Mouse (Mus musculus) layer of hippocampus, adult 8-10 months (tissue): ENCODE results near the gene Coch. TPM values are rescaled to one million over a fixed set of nuclear protein-coding genes. Genes with fewer than 3 reads are reported as not detected.
"Not testable (repeated sequence)": the region's sequence is repeated elsewhere in the genome, so short reads cannot be mapped to it uniquely, and the experiment has no call there.

Experiments
- DNase-seq, 2 experiments: peaks; one replicate each; pipeline ENCODE4 v3.0.0; 2022; ENCODE audit warnings: low spot score in 2 of 2
- total RNA-seq, 4 experiments: library from RNA; stranded (reverse); gene quantifications; 2 replicates each; pipeline ENCODE4 v1.2.4; 2022

The Coch gene
- total RNA-seq: 1 to 10 TPM; 3.5 to 4.7 (median 4.1) TPM

DNA sequence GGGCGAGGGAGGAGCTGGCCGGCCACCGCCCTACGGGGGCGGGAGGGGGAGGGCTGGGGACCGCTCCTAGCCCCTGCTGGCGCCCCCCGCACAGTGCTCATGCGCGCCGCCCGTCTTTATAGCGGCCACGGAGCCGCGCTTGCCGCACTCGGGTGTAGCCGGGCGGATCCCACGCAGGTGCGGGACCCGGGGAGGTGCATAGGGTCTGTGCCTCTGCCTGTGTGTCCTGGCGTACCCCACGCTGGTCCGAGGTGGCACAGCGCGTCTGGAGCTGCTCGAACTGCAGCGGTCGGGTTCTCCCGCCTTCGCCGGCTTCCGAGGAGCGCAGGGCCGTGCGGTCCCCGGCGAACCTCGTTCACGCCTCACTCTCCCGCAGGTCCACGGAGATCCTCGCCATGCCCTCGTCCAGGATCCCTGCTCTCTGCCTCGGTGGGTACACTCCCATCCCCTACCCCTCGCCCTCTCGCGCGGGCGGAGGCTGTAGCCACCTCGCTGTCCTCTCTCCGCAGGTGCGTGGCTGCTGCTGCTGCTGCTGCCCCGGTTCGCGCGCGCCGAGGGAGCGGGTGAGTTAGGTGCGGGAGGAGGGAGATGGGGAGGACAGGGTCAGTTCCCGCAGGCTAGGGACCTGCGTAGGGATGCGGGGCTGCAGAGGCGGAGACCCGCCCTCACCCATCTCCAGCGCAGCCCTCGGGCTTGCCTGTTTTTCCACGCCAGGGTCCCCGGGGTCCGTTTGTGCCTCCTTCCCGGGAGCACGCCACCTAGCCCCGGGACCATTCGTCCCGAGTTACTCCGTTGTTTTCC lies at the start of gene Coch:
Coch (plus strand) TSS at position 113 of the 801 bp plus-strand sequence.
- no peak for DNase-seq

DNA sequence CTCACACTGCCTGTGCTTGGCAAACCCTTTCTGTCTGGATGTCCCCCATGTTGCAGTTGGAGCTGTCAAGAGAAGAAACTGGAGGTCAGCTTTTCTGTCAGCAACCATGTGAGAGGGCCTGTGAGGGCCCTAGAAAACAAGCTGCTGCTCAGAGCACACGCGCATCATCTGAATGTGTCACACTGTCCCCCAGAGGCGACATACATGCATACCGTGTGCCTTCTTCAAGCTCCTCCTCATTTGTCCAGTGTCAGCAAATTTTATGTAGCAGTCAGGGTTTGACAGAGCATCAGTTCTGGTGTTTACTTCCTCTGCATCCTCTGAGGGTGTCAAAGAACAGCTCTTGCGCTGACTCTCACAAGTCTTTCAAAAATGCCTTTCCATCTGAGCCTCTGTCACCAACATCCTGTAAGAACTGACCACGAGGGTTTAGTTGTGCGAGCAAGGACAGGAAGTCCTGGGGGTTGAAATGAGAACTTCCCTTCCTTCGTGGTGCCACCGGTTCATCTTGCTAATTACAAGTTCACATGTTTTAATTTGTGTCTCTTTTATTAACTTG lies 49.7 kb upstream of the Coch start:
- no peak for DNase-seq

DNA sequence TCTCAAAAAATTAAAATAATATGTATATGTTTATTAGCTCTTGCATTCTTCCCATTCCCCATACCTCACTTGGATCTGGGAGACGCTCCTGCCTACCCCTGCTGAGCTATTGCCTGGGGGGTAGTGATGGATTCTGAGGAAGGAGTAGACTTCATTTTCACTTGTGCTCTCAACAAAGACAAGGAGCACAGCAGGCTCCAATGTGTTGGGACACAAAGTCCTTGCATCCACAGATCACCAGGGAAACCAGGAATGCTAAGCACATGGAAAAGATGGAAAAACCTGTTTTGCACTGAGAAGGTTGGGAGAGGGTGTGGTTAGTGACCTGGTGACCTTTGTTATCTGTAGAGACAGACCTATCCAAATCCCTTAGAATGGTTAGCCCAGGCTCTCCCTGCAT lies 38.1 kb upstream of the Coch start:
- no peak for DNase-seq

DNA sequence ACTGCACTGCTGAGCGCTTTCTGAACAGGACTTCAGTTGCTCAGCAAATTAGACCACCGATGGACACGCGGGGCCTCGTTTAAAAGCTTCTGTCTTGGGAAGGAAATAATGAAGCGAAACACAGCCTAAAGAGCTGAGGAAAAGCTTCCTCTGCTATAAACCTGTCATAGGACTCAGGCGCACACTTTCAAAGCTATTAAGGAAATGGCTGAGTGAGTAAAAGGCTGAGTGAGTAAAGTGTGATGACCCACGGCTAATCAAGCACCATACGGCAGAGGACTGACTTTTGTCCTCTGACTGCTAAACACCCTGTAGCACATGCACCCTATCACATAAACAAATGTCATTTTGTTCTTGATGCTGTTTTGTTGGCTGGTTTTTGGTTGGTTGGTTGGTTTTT lies 31.7 kb upstream of the Coch start:
- DNase-seq: no peak

DNA sequence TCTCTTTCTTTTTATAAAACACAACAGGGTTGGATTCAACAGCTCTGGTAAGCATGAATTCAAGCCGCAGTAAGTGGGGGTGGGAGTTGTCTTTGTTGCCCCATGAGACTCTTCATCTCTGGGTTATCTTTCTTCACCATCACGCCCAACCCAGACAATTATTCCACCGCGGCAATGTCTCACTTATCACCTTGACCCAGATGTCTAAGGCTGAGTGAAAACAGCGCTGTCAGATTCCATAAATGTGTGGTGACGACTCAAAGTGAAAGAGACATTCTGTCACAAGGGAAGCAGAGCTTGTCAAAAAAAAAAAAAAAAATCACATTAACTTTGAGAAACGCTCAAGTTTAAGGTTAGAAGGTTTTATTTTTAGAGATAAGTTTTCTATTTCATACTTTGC lies 25.9 kb upstream of the Coch start:
- no peak for DNase-seq

DNA sequence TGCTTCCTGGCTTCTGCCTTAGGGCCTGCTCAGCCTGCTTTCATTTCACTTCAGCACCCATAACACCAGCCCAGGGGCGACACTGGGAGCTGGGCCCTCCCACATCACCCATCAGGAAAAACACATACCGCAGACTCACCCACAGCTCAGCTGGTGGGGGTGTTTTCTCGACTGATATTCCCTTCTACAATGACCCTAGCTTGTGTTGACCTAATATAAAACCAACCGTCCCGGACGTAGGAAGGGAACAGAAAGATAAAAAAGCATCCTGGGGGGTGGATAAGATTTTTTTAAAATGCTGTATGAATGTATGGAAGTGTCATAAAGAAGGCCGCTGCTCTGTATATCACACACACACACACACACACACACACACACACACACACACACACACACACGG lies 23.7 kb upstream of the Coch start:
- DNase-seq: no peak

DNA sequence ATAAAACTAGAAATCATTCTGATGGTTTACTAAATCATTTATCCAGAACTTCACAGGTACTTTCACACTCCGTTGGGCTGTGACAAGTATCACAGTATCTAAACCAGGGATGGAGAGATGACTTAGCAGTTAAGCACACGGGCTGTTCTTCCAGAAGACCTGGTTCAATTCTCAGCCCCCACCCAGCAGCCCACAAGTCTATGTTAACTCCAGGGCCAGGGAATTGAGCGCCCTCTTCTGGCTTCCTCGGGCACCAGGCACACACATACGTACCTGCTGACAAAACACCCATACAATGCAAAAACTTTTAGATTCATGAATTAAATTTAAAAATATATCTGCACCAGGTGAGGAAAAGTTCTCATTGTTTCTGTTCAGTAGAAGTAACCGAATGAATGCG lies 23.2 kb upstream of the Coch start:
- no peak for DNase-seq

DNA sequence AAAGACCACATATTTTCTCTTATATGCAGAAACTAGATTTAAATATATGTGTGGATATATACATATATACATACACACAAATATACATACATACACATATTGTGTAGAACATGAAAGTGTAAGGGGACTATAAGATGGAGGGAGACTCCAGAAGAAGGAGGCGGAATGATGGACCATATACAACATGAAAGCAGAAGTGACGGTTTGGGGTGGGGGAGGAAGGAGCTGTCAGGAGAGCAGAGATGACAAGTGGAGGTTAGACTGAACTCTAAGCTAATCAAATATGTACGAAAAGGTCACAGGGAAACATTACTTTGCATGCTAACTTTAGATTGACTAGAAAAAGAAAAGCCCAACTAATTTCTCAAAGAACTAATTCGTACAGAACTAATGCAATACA lies 20.5 kb upstream of the Coch start:
- no peak for DNase-seq

DNA sequence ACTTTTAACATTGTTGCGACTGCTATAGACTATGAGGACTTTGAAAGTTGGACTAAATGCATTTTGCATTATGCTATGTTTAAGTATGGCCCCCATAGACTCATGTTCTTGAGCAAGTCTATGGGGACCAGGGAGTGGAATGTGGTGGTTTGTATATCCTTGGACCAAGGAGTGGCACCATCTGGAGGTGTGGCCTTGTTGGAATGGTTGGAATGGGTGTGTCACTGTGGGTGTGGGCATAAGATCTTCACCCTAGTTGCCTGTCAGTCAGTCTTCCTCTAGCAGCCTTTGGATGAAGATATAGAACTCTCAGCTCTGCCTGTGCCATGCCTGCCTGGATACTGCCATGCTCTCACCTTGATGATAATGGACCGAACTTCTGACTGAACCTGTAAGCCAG lies 15.3 kb upstream of the Coch start:
- DNase-seq: not testable (repeated sequence)

DNA sequence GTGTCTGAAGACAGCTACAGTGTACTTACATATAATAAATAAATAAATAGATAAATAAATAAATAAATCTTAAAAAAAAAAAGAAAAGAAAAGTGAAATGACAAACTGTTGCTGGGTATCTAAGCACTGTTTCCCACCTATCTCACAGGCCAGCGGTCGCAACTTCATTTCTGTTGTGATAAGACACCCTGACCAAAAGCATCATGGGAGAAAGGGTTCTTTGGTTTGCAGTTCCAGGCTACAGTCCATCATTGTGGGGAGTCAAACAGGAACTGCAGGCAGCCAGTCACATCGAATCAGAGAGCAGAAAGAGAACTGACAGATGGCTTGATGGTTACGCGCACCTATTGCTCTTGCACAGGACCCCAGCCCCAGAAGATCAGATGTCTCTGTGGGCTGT lies 3.9 kb upstream of the Coch start:
- no peak for DNase-seq

DNA sequence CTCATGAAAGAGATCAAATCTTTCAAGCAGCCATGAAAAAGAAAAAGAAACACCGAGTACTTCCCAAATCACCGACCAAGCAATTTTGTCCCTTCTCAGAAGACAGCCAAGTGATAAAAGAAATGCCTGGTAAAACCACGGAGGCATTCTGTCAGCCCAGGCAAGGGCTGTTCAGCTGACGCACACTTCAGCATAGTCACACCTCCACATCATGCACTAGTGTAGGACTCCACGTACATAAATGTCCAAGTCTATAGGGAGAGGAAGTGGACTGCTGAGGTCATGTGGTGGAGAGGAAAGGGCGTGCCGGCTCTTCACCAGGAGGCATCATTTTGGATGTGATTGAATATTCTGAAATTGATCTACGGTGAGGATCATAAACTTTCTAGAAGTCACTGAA lies 1.2 kb upstream of the Coch start:
- DNase-seq: no peak

DNA sequence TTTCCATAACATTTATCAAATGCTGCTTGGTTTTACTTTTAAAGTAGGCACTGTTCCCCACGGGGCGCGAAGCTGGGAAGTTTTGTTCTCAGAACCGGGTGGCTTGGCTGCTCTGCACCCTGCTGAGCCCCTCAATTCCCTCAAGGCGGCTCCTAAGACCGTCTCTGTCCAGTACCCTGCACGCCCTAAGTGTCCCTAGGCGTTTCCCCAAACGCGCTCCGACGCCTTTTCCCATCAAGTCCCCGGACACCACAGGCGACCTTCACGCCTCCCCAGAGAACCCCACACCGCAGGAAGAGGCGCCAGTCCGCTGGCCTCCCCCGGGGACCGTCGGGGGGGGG lies 283 bp upstream of the Coch start:
- DNase-seq: no peak

DNA sequence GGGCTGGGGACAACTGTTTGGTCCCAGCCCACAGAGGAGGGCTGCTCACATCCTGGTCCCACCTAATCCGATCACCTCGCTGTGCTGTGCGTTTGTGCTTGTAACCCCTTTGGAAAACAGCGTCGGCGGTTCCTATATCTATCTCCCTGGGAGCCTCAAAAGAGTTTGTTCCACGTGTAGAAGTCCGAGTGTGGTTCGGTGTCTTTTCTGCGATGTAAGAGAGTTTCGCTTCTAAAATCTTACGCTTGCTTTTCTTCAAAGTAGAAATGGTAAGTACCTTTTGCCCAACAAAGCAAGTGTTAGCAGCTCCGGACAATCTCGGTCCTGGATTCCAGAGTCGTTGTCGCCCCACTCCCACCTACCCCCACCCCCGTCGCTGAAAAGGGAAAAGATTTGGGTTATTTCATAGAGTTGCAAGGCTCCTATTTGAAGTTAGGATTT lies 909 bp downstream of the Coch start:
- no peak for DNase-seq

DNA sequence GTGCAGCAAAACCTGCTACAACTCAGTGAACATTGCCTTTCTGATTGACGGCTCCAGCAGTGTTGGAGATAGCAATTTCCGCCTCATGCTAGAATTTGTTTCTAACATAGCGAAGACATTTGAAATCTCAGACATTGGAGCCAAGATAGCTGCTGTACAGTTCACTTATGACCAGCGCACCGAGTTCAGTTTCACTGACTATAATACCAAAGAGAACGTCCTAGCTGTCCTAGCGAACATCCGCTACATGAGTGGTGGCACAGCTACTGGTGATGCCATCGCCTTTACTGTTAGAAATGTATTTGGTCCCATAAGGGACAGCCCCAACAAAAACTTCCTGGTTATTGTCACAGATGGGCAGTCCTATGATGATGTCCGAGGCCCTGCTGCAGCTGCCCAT lies 10.2 kb downstream of the Coch start:
- no peak for DNase-seq

DNA sequence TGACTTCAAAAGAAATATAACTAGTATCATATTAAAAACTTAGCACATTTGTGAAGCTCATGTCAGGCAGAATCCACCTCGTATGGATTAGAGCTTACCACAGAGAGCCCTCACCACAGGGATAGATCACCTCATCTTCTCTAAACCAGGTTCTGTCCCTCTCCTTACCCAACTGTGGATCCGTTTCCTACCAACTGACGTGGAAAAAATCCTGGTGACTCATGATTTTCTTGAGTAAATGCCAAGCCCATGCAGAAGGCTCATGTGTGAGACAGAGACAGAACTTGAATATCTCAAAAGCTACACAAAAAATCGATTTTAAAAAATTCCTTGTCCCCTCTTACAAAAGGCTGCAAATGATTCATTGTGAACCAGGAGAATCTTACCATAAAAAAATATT lies 13.0 kb downstream of the Coch start:
- DNase-seq: no peak

DNA sequence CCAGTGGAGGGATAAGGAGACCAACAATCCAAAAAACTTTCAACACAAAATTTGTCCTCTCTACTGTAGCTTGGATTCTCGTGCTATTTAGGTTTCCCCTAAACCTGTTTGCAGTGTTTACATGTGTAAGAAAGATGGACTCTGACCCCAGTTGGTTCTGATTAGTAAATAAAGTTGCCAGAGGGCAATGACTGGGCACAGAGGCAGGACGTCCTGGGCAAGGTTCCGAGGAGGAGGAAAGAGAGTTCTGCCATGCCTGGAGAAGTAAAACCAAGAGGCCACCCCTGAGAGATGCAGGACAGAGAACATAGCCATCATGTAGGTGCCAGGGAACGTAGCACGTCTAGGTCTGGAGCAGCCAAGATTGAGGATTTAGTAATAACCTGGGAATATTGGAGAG lies 19.2 kb downstream of the Coch start:
- DNase-seq: no peak

DNA sequence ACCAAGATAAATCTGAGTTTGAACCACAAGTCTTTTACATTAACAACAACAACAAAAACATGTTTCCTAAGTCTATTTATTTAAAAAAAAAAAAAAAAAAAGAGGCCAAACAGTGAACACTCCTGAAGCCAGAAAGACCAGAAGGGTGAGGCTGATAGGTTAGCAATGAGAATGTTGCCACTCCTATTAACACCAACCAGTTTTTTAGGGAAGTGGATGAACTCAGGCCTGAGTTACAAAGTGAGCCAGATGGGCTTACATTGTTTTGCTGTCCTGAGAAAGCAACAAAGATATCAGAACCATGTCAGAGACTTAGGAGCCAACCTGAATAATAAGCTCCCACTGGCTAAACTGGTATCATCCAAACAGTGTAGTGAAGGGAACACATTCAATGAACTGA lies 27.4 kb downstream of the Coch start:
- DNase-seq: no peak

DNA sequence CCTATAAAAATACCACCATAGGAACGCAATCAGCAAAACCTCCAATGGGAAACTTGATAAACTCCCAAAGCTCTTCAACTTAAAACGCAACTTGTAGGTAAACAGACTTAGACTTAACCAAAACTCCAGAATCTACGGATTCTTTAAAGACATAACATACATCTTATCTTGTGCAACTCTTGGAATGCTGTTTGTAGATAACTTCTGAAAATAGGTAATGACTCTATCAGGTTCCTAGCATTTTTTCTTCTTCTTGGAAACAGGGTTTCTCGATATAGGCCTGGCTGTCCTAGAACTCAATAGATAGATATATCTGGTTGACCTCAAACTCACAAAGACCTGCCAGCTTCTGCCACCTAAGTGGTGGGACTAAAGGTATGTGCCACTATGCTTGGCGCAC lies 28.0 kb downstream of the Coch start:
- DNase-seq: no peak

DNA sequence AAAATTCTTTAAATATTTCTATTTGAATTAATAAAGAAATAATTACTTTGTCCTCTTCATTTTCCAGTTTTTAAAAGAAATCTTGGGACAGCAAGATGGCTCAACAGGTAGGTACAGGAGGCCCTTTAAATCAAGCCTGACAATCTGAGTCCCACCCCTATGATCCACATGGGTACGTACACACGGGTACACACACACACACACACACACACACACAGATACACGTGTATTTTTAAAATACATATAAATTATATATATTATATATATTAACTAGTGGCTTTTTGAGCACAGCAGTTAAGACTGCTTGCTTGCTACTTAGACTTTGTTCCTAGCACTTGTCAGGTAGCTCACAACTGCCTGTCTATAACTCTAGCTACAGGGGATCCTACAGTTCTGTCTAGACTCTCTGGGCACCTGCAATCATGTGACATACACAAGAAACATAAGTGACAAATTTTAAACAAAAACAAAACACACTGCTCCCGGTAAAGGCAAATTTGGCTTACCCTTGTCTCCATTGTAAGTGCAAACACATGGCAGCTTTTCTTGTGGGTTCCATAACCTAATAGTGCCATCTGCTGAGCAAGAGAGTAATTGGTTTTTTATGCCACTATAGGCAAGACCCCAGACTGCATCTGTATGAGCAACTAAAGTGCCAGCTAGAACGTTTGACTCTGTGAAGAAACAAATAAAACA lies 29.7 kb downstream of the Coch start:
- no peak for DNase-seq

DNA sequence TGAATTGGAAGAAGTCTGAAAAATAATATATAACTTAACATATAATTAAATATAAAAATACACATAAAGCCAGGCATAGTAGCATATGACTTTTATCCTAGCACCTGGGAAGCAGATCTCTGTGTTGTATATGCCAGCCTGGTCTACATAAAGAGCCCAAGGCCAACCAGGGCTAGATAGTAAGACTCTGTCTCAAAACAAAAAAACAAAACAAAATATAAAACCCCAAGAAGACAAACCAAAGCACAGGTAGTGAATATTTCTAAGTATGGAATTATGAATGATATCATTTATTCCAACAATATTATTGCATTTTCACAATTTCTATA lies 30.2 kb downstream of the Coch start:
- DNase-seq: no peak

DNA sequence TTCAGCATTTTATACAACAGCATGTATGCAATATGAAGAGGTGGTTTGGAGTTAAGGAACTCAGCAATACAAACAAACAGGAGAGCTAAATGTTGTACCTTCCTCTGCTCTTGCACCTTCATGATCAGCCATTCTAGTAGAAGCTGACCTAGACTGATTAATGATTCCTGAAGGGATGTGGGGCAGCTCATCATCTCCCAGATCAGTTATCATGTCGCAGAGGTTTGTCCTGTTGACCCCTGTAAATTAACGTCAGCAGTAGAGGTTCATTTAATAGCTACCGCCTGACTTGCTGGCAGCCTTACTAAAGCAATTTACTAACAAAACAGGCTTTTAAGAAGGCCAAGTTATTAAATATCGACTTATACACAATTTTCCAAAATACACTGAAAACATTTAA lies 40.3 kb downstream of the Coch start:
- DNase-seq: no peak

DNA sequence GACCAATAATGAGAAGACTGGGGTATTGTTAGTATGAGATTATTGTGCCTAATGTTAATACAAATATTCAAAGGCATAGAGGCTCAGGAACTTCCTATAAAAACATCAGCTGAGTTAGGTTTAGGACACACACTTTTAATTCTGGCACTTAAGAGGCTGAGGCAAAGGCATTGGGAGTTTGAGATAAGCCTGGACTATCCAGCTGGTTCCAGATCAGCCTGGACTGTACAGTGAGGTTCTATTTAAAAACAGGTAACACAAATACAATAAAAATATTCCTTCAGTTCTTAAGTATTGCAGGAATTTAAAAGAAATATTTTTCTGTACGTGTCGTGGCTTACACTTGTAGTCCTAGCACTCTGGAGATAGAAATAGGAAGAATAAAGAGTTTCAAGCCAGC lies 43.1 kb downstream of the Coch start:
- DNase-seq: no peak
